ENCODE assay signal across 8 mouse cellular contexts in genomic region chr9:21167140-21168097, GRCm38 (mm10). TPM values are rescaled to one million over a fixed set of nuclear protein-coding genes. Genes with fewer than 3 reads are reported as not detected.
DNase-seq lines count a peak whose midpoint lies in the region; ATAC-seq and TF ChIP-seq lines count a peak whose summit lies in the region.

No protein-coding gene starts in this region.

- peaks cover 48% of the 10 kb centered on the region for H3K27me3 ChIP-seq in embryonic facial prominence, embryonic 12.5 days
- H3K27me3 ChIP-seq in liver, embryonic 14.5 days (ENCODE audit: control insufficient read depth, insufficient read depth, low read length) = peaks cover 44% of the 10 kb centered on the region

- H3K9ac ChIP-seq in embryonic facial prominence, embryonic 12.5 days = no peak overlapping the region
- no peak overlapping the region; the same call in 1 of the 2 replicates for H3K9ac ChIP-seq in liver, embryonic 14.5 days (replicated peaks)

- 0 out of 2 replicates have a peak, but pooled peaks have one; percentile 25 for TF ChIP-seq EP300 in liver, embryonic 14.5 days (IDR thresholded peaks at IDR 0.05; ENCODE audit: low read depth)

- DNase-seq in adrenal gland, adult 2 months = peak; percentile 38
- no peak for DNase-seq in adrenal gland, postnatal 4 days (ENCODE audit: low spot score in 2 of 2)
- peak; percentile 76 for DNase-seq in induced T-regulatory cell, adult 2 months (ENCODE audit: low read depth)
- no peak for DNase-seq in liver, embryonic 14.5 days (ENCODE audit: low read depth in 3 of 3, low spot score in 3 of 3)
- no peak for DNase-seq in left cerebral cortex, adult 18-20 months (ENCODE audit: low spot score in 2 of 2)
- DNase-seq in right cerebral cortex, adult 2 months (ENCODE audit: low spot score in 2 of 2) = no peak

- no peaks in the 10 kb centered on the region for H3K9me3 ChIP-seq in embryonic facial prominence, embryonic 12.5 days
- H3K9me3 ChIP-seq in liver, embryonic 14.5 days (ENCODE audit: control insufficient read depth, low read length) = no peaks in the 10 kb centered on the region

- H3K4me1 ChIP-seq in embryonic facial prominence, embryonic 12.5 days = peaks cover 48% of the 10 kb centered on the region
- H3K4me1 ChIP-seq in liver, embryonic 14.5 days (replicated peaks; ENCODE audit: control insufficient read depth in 2 of 2, insufficient read depth in 2 of 2, low read length in 1 of 2) = peaks cover 13 to 27% of the 10 kb centered on the region in 2 experiments; a peak in 3 of 4 replicates
- H3K4me1 ChIP-seq in olfactory bulb, adult 2 months (ENCODE audit: control insufficient read depth, insufficient read depth, low read length) = peaks cover 41% of the 10 kb centered on the region

- peak overlapping the region; percentile 36 for H3K4me2 ChIP-seq in embryonic facial prominence, embryonic 12.5 days (replicated peaks)
- peak overlapping the region; percentile 47 for H3K4me2 ChIP-seq in liver, embryonic 14.5 days (ENCODE audit: low read depth)

- 41% methylated on average over 10 of the region's 10 CpGs for WGBS in embryonic facial prominence, embryonic 12.5 days
- WGBS in liver, embryonic 14.5 days (ENCODE audit: insufficient replicate concordance) = 25% methylated on average over 10 of the region's 10 CpGs
- 48% methylated on average over 10 of the region's 10 CpGs for WGBS in olfactory bulb, adult 2 months

- TF ChIP-seq CTCF in liver, embryonic 14.5 days (IDR thresholded peaks at IDR 0.05; ENCODE audit: low read depth) = no peak
- TF ChIP-seq CTCF in olfactory bulb, adult 2 months (IDR thresholded peaks at IDR 0.05; ENCODE audit: insufficient read depth, low read depth, low read length) = no peak

- H3K4me3 ChIP-seq in embryonic facial prominence, embryonic 12.5 days = 0 out of 2 replicates have a peak overlapping the region, but pooled peaks have one; percentile 1
- H3K4me3 ChIP-seq in liver, embryonic 14.5 days (ENCODE audit: insufficient read depth in 1 of 2, low read depth in 2 of 2, low read length in 2 of 2) = peak overlapping the region; percentile 29 to 61
- peak overlapping the region; percentile 96 for H3K4me3 ChIP-seq in olfactory bulb, adult 2 months (ENCODE audit: insufficient read depth, low read depth, low read length)

- H3K36me3 ChIP-seq in embryonic facial prominence, embryonic 12.5 days = no peaks in the 10 kb centered on the region
- no peaks in the 10 kb centered on the region for H3K36me3 ChIP-seq in liver, embryonic 14.5 days (replicated peaks; ENCODE audit: control insufficient read depth, insufficient read depth, low read depth)

- TF ChIP-seq POLR2A in olfactory bulb, adult 2 months (IDR thresholded peaks at IDR 0.05; ENCODE audit: insufficient read depth, low read depth, low read length) = no peak; the same call in 1 of the 2 replicates

- peak overlapping the region; percentile 70 for H3K27ac ChIP-seq in embryonic facial prominence, embryonic 12.5 days
- peak overlapping the region; percentile 49 for H3K27ac ChIP-seq in liver, embryonic 14.5 days
- H3K27ac ChIP-seq in olfactory bulb, adult 2 months (ENCODE audit: insufficient read depth, low read depth, low read length) = peak overlapping the region; percentile 22

- no peak for ATAC-seq in embryonic facial prominence, embryonic 12.5 days (ENCODE audit: insufficient number of reproducible peaks, insufficient read depth, low FRiP score, low TSS enrichment)
- ATAC-seq in liver, embryonic 14.5 days (ENCODE audit: insufficient read depth) = peak; percentile 22; the same call in 1 of the 2 replicates

RNA-seq across cellular contexts. Expression of gene Pde4a, which starts 1.9 kb away (rescaled TPM):
- total RNA-seq in adrenal gland, adult 2 months (2021) = 10 to 100 TPM in 1 of 2 experiments, 1 to 10 TPM in 1; 8.8 to 17.7 TPM
- 13.2 and 15.6 TPM in 2 replicates for polyA plus RNA-seq in adrenal gland, adult 2 months (2012; rRNA removed)
- total RNA-seq in adrenal gland, postnatal 4 days (2021) = 10 to 100 TPM in 1 of 2 experiments, 1 to 10 TPM in 1; 9.7 to 10.6 TPM
- 5.6 and 7.2 TPM in 2 replicates for polyA plus RNA-seq in embryonic facial prominence, embryonic 12.5 days (2016; fragmentation: Nextera tagmentation; extraction: Ambion mirVana)
- 1.3 and 1.4 TPM in 2 replicates for polyA plus RNA-seq in liver, embryonic 14.5 days (2012; rRNA removed)
- polyA plus RNA-seq in liver, embryonic 14.5 days (2014; fragmentation: Nextera tagmentation; extraction: Ambion mirVana) = 1.1 and 1.4 TPM in 2 replicates
- polyA plus RNA-seq in olfactory bulb, adult 2 months (2012; ENCODE audit: insufficient read depth, insufficient read length, low replicate concordance, missing spikeins) = not detected in 2 replicates
- total RNA-seq in left cerebral cortex, adult 18-20 months (2021) = 10 to 100 TPM; 84.8 to 98.3 TPM

RNA-seq across cellular contexts. Expression of gene Cdc37, which starts 17.6 kb away (rescaled TPM):
- 100 to 1,000 TPM; 179 to 202 TPM for total RNA-seq in adrenal gland, adult 2 months (2021)
- 58.3 and 59.0 TPM in 2 replicates for polyA plus RNA-seq in adrenal gland, adult 2 months (2012; rRNA removed)
- 100 to 1,000 TPM; 174 to 190 TPM for total RNA-seq in adrenal gland, postnatal 4 days (2021)
- polyA plus RNA-seq in embryonic facial prominence, embryonic 12.5 days (2016; fragmentation: Nextera tagmentation; extraction: Ambion mirVana) = 335 and 342 TPM in 2 replicates
- polyA plus RNA-seq in liver, embryonic 14.5 days (2012; rRNA removed) = 36.8 and 123 TPM in 2 replicates
- polyA plus RNA-seq in liver, embryonic 14.5 days (2014; fragmentation: Nextera tagmentation; extraction: Ambion mirVana) = 118 and 129 TPM in 2 replicates
- 282 TPM in 1 of 2 replicates, not detected in the other for polyA plus RNA-seq in olfactory bulb, adult 2 months (2012; ENCODE audit: insufficient read depth, insufficient read length, low replicate concordance, missing spikeins)
- 100 to 1,000 TPM; 153 to 154 TPM for total RNA-seq in left cerebral cortex, adult 18-20 months (2021)

RNA-seq across cellular contexts. Expression of gene Tyk2, which starts 36.4 kb away (rescaled TPM):
- total RNA-seq in adrenal gland, adult 2 months (2021) = 10 to 100 TPM; 12.7 to 14.6 TPM
- polyA plus RNA-seq in adrenal gland, adult 2 months (2012; rRNA removed) = 23.5 and 25.8 TPM in 2 replicates
- total RNA-seq in adrenal gland, postnatal 4 days (2021) = 10 to 100 TPM; 18.9 to 19.2 TPM
- polyA plus RNA-seq in embryonic facial prominence, embryonic 12.5 days (2016; fragmentation: Nextera tagmentation; extraction: Ambion mirVana) = 13.9 and 17.4 TPM in 2 replicates
- 5.7 and 6.2 TPM in 2 replicates for polyA plus RNA-seq in liver, embryonic 14.5 days (2012; rRNA removed)
- 4.0 and 5.1 TPM in 2 replicates for polyA plus RNA-seq in liver, embryonic 14.5 days (2014; fragmentation: Nextera tagmentation; extraction: Ambion mirVana)
- polyA plus RNA-seq in olfactory bulb, adult 2 months (2012; ENCODE audit: insufficient read depth, insufficient read length, low replicate concordance, missing spikeins) = not detected in 2 replicates
- total RNA-seq in left cerebral cortex, adult 18-20 months (2021) = 10 to 100 TPM; 12.6 to 12.7 TPM

Comparison
In these comparisons a context has a peak if more than half of its experiments do, and no peak if none do; other contexts are left out.
1. DNase-seq: peak in adrenal gland, adult 2 months (single experiment) and induced T-regulatory cell, adult 2 months (single experiment); none in adrenal gland, postnatal 4 days (0 of 2), liver, embryonic 14.5 days (0 of 3), left cerebral cortex, adult 18-20 months (0 of 2) and right cerebral cortex, adult 2 months (0 of 2).
2. H3K4me3 ChIP-seq: peak in every context shown above with its lines; median percentile 96 in olfactory bulb, adult 2 months; 45 in liver, embryonic 14.5 days; 1 in embryonic facial prominence, embryonic 12.5 days.
3. Peak in every context shown above with its lines, with median percentiles within 50 percentile points of each other: H3K27ac ChIP-seq.